Mouse (Mus musculus) gastrocnemius, postnatal 4 days (tissue): ENCODE measurements around the gene Ubtd1. TPM values are rescaled to one million over a fixed set of nuclear protein-coding genes. Genes with fewer than 3 reads are reported as not detected.

Experiments used
- DNase-seq, 2 experiments: peaks; one replicate each; pipeline ENCODE4 v3.0.0; 2021 to 2022; ENCODE audit warnings: low spot score in 2 of 2, mixed read lengths in 2 of 2
- total RNA-seq, 2 experiments: library from RNA; stranded (reverse); gene quantifications; 2 replicates each; pipeline ENCODE4 v1.2.3; 2021

Gene Ubtd1
- total RNA-seq, 2 experiments from 2014 or later, result 37.5 to 39.7 TPM

DNA sequence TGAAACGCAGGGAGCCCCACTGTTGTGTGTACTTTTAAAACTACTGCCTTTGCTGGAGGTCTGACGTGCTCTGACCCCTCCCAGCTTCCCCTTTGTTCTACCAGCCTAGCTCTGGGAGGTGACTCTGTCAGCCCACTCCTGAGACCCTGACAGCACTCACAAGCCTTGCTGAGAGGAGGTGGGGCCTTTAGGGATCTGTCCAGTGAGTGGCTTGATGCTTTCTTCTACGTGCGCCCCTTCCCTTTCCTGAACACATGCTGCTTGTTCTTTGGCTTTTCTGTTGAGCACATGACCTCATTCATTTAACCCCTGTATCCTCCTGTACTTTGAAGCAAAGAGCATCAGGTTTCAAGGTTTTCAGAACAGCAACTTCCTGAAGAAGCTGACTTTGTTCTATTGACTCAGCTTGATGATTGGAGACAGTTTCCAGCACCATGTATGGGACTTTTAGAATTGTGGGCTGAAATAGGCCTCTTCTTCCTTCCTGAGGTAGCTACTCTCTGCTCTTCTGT lies 37.5 kb downstream of the Ubtd1 start:
- DNase-seq, result no peak

DNA sequence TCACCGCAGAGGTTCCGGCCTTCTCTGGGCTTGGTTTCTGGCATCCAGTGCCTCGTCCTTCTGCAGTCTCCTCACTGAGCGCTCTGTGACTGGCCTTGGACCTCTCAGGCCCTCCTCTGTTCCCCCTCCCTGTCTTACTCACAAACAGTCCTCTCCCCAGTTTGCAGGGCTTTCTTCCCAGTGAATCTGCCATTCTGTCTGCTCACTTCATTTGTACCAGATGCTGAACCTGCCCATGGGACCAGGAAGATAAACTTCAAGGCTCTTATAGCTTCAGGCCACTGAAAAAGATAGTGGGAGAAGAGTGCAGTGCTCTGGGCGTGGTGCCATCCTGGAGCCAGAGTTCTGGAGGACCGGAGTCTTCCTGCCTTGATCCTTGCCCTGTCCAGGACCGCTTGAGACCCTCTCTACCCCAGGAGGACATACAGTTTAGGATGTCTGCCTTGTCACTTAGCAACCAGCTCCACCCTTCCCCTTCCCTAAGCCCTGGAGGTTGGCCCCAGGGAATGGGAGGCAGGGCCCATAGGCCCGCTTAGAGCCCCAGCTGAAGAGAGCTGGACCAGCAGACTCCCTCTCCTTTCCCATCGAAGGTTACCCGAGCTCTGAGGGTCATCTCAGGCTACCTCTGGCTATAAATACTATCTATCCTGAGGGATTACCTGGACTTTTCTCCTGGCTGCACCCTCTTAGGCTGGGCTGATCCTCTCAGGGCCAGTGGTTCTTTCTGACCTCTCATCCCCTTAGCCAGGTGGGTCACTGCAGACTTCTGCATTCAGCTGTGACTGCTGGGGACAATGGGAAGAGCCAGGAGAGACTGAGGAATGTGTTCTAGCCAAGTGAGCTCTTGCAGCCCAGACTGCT lies 40.3 kb downstream of the Ubtd1 start:
- DNase-seq, result no peak

DNA sequence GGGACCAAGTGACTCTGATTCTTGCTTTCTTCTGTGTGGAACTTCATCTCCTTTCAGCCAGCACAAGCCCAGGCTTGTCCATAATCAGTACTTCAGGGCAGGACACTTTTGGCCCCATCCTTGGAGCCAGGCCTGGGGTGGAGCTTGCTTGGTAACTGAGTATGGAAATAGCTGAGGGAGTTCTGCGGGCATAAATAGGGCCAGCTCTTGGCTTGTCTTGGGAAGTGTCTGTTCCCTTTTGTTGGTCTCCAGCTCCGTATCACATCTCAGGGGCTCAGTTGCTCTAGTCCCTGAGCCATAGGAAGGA lies 40.9 kb downstream of the Ubtd1 start:
- no peak for DNase-seq

DNA sequence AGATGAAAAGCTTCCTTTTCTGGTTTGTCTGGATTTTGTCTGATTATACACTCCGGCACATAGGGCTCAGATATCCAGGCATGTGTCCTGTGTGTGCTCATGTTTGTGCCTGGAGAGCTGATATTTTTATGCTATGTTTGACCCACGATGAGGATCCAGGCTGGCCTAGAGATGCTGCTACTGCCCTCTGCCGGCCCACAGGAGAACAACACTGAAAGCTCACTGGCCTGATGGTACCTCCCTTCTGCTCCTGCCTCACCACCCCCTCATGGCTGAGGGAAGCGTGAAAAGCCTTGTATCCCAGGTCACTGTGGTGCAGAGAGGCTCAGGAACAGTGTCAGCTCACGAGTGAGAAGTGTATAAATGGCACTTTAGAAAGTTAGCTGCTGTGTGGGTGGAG lies 44.6 kb downstream of the Ubtd1 start:
- DNase-seq, result peak; percentile 59 to 81

DNA sequence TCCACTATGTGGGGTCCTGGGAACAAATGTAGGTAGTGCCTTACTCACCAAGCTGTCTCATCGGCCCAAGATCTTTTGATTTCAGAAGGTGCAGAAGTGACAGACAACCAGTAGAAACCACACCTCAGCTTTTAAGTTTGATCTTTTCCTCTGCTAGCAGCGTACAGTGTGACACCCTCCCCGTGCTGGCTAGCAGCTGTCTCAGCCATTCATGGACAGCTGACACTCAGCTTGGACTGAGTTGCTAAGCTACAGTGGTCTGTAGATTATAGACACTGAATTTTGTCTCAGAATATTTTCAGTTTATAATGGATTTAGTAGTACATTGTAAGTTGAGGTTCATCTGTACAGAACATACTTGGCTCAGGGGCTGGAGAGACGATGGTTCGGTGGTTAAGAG lies 49.5 kb downstream of the Ubtd1 start:
- DNase-seq, result no peak

DNA sequence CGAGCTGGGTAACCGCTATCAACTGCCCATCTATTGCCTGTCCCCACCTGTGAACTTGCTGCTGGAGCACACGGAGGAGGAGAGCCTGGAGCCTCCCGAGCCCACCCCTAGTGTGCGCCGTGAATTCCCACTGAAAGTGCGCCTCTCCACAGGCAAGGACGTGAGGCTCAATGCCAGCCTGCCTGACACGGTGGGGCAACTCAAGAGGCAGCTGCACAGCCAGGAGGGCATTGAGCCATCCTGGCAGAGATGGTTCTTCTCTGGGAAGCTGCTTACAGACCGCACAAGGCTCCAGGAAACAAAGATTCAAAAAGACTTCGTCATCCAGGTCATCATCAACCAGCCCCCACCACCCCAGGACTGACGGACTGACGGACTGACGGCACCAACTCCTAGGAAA lies 52.0 kb downstream of the Ubtd1 start:
- DNase-seq, result no peak

DNA sequence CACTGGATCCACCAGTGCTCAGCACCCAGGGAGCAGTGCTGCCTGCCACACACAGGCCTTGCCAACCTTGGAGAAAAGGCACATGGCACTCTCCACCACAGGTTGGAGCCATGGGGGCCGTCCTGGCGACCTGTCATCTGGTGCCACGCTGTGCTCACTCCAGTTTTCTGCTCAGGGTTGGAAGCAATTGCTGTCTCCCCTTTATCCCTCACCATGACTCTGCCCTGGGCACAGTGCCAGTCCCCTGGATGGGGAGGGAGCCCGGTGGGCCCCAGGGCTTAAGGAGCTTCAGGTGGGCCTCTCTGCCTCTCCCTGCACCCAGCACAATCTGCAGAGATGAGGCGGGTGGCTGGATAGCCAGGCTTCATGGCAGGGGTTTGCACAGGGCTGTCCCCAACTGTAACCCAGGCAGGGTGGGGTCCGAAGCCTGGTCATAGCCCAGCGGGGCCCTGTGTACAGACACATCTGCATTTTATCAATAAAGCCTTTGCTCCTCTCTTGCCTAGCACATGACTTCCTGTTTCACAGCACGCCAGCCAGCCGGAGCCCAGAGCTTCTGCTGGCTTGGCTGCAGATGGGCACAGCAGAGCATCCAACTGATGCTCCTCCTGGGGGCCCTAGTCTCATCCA lies 52.7 kb downstream of the Ubtd1 start:
- no peak for DNase-seq

DNA sequence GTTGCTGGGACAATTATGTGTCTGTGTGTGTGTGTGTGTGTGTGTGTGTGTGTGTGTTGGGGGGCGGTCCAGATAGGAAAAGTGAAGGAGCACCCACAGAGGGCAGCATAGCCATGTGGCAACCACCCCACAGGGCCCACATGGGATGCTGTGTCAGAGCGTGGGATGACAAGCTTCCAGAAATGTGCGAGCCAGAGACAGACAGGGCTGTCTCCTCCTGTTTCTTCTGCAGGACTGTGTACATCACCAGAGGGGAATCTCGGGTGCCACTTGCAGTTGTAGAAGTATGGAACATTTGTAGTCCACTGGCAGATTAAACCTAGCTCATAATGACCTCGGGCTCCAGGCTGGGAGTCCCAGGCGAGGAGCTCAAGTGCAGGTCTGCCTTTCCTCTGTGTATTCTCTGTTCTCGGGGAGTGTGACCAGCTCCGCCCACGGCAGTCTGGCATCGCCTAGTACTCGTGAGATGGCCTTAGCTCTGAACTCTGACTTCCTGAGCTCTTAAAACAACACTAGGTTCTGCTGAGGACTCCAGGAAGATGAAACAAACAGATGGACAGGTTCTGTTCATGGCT lies 53.4 kb downstream of the Ubtd1 start:
- DNase-seq, result no peak

DNA sequence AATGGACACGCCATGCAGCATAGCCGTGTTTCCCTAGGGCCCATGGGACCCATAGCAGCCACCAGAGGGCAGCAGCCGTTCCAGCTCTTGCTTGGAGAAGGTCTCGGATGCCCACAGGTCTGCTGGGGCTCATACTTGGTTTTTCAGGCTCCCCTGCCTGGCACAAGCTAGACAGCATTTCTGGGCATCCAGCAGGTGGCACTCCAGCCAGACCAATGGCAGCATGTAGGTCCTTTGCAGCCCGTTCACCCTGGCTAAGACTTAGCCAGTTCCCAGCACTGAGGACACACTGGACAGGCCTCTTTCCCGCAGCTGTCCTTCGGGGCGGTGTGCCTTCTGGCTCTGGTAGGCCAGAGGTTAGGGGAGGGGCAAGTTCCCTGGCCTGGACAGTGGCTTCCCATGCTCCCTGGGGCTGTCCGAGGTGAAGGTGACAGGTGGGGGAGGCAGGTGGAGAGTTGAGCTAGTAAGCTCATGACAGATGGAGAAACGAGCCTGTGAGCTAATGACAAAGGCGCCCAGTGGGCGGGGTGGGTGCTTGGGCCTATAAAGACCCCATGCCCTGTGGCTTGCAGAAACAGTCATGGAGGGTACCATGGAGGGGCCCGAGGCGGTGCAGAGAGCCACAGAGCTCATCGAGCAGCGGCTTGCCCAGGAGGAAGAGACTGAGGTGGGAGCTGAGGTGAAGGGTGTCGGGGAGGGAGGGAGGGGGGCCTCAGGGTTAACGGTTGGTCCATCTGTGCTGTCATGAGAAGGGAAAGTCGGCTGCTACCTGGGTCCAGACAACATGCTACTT lies 54.1 kb downstream of the Ubtd1 start, which contains the start of gene Ankrd2:
Gene Ankrd2 (plus strand): TSS at position 545 of the 793 bp plus-strand sequence.
- peak; percentile 60 to 79 for DNase-seq

DNA sequence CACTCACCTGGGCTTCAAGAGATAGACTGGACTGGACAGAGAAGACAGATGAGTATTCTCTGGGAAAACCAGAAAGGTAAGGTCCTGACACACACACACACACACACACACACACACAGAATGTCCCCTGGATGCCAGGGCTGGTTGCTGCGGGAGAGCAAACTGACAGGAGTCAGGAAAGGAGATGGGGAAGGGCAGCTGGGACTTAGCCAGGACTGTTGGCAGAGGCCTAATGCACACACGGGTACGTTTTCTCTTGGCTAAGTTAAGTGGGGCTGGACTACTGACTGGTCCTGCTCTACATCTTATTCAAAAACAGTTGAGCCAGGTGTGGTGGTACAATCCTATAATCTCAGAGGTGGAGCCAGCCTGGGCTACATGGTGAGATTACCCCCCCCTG lies 54.8 kb downstream of the Ubtd1 start:
- DNase-seq, result no peak

DNA sequence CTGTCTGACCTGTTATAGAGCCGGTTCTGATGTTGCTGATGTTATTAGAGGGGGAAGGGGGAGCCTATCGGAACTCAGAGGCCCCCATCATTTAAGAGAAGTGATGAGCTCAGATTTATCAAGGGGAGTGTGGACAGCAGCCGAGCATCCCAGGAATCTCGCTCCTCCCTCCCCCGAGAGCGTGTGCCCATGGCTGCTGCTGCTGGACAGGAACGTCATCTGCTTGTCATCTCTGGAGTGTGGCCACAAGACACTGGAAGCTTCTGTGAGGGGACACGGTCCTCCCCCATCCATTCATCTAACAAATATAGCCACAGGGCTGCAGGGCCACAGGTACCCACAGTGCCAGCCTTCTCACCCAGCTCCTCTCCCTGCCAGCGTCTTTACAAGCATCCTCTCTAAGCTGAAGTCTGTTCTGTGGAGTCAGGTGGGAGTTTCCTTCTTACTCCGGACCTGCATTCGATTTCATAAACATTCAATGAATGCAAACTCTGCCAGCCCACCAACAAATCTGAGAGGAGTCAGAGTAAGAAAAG lies 55.7 kb downstream of the Ubtd1 start:
- no peak for DNase-seq

DNA sequence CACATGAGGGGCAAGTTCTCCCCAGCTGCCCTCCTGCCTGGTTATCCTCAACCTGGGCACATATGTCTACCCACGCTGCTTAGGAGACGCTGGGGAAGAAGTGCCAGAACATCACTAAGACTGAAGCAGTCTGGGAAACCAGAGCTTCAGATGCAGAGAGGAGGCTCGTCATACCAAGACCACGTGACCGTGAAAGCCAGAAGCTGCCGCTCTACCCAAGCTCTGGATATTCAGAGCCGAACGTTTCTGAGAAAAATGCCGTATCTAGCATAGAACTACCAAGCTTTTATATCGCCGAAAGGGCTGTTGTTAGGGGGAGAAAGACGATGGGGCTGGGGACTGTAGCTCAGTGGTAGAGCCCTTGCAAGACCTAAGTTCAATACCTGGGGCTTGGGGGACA lies 56.7 kb downstream of the Ubtd1 start:
- no peak for DNase-seq

DNA sequence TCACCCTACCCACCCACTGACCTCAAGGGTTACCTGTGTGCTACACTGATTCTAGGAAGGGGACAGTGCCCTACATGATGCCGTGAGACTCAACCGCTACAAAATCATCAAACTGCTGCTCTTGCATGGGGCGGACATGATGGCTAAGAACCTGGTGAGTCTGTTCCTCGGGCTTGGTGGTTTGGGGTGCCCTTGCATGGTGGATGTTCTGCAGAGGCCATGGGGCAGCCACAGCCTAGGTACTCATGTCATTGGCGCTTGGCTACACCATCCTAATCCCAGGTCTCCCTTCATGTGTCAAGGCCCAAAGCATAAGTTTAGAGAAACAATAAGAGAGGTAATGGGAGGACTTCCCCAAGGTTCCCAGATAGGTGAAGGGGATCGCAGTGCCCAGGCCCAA lies 62.4 kb downstream of the Ubtd1 start:
- DNase-seq, result no peak

DNA sequence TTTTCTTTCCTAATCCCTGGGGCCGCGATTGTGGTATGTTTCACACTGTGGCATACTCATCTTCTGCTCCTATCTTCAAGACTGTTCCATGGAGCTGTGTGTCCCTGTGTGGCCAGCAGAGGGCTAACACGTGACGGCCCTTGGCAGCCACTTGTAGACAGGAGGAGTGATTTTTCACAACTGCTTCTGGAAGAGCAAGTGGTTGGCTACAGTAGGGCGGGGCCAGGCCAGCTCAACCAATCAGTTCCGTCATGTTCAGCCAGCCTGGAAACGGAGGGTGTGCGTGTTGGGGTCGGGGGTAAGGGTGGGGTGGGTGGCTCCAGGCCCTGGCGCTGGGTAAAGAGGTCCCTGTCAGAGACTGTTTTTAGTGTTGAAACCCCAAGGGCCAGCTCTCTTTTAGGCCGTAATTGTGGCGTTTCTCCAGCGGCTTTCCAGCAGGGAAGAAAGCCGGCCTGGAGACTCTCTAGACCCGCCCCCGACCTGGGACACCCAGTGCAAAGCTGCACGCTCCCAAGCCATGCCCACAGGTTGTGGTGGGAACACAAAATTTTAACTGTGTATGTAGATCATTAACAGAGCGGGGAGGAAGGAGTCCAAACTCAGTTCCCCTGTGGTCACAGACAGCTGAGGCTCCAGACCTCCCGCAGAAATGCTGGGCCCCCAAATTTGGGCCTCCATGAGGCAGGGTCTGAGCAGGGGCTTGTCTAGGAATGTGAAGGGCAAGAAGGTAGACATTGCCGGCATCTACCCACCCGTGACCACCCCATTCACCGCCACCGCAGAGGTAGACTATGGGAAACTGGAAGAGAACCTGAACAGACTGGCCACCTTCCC lies 63.9 kb downstream of the Ubtd1 start, which contains the start of gene Hoga1:
Gene Hoga1 (plus strand): TSS at position 342 of the 834 bp plus-strand sequence.
- peak; percentile 61 to 78 for DNase-seq

DNA sequence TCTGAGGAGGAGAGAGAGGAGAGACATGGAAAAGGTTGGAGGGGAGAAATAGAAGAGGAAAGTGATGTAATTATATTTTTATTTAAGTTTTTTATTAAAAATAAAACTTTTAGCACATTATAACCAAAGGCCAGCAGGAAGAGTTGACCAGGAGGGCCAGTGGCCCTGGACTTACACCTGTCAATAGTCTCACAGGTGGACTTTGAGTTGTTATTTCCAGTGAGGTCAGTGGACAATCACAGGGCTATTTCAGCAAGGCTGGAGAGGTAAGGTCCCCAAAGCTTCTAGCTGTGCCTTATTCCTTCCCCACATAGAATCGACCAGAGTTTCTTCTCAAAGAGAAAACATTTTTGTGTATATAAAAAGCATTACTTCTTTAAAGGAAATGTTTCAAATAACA lies 68.7 kb downstream of the Ubtd1 start:
- no peak for DNase-seq

DNA sequence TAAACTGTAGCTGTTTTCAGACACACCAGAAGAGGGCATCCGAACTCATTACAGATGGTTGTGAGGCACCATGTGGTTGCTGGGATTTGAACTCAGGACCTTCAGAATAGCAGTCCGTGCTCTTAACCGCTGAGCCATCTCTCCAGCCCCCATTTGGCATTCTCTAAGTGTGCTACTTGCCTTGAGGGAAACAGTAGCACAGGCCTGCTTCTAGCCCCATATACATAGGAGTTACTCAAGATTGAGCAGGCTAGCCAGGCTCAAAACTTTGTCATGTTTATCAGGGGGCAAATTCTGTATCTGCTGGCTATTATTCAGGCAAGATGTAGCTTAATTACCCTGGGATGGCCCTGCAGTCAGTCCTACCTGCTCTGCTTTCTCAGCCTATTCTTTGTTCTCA lies 69.8 kb downstream of the Ubtd1 start:
- DNase-seq, result no peak

DNA sequence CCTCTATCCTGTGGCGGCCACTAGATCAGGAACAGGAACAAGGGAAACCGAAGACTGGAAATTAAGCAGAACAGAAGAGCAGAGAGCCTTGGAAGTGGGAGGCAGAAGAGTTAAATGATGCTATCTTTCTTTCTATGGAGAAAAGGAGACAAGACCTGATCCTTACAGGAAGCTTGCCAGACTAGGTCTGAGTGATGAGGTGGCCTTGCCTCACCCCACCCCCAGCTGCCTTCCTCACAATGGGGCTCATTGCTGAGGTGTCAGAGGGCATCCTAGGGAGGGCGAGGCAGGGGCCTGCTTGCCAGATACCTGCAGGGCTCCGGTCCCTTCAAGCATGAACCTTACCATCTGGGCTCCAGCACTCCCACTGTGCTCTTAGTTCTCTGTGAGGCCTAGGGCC lies 70.4 kb downstream of the Ubtd1 start, which contains the start of gene 4933411K16Rik:
Gene 4933411K16Rik (plus strand): TSS at position 301 of the 400 bp plus-strand sequence.
- DNase-seq, result no peak

DNA sequence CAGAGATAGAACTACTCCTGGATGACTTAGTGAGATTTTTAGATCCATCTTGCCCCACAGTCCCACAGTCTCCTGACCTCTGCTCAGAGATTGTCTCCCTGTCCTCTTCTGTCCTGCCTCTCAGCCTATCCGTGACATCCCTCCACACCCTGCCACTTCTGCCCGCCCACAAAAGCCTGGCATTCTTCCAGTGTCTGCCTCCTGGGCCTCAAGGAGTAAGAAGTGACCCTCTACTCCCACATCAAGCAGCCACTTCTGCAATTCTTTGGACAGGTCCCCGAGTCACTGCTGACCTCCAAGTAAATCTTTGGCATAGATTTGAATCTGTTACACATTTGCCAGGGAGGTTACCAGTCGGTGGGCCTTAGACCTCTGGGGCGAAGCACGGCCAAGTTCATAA lies 72.7 kb downstream of the Ubtd1 start:
- no peak for DNase-seq

DNA sequence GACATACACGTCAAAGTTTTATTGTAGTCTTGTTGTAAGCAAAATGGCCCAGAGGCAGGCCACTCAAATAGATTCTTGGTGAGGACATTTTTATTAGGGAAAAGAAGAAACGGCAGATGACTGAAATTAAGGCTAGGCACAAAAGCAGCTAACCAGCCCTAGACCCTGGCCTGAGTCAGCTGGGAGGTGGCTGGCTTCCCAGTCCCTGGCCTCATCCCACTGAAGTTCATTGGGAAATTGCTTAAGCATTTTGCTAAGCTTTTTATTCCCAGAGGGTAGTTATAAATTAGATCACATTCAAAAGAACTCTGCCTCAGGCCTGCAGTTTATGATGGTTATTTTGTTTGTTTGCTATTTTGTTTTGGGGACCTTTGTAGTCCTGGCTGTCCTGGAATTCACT lies 74.3 kb downstream of the Ubtd1 start:
- peak in 1 of 2 experiments; percentile 70 for DNase-seq
